Mouse (Mus musculus) embryonic facial prominence, embryonic 10.5 days (tissue): ENCODE measurements around the gene Panx1. TPM values are rescaled to one million over a fixed set of nuclear protein-coding genes. Genes with fewer than 3 reads are reported as not detected.

Source experiments
- DNase-seq: peaks from one replicate; pipeline ENCODE4 v3.0.0-alpha.2; 2017; ENCODE audit warnings: low spot score
- H3K27ac ChIP-seq: fragments of 300-500 bp; sonication (generic); replicated peaks from 2 replicates; pipeline ENCODE4 v1.5.1; 2016; ENCODE audit warnings: mild to moderate bottlenecking
- H3K27me3 ChIP-seq: fragments of 300-500 bp; sonication (generic); replicated peaks from 2 replicates; pipeline ENCODE4 v1.6.1; 2016; ENCODE audit warnings: low read depth, mild to moderate bottlenecking; ENCODE audit not compliant: poor library complexity, severe bottlenecking
- H3K36me3 ChIP-seq: fragments of 300-500 bp; sonication (generic); replicated peaks from 2 replicates; pipeline ENCODE4 v1.6.1; 2016; ENCODE audit warnings: mild to moderate bottlenecking, moderate library complexity
- H3K4me1 ChIP-seq: fragments of 300-500 bp; sonication (generic); 2 replicates; pipeline ENCODE4 v1.6.1; 2016
- H3K4me3 ChIP-seq: fragments of 300-500 bp; sonication (generic); 2 replicates; pipeline ENCODE4 v1.5.1; 2016; ENCODE audit warnings: mild to moderate bottlenecking, moderate library complexity
- H3K9me3 ChIP-seq: fragments of 300-500 bp; sonication (generic); 2 replicates; pipeline ENCODE4 v1.6.1; 2016; ENCODE audit warnings: mild to moderate bottlenecking
- WGBS: fragments of 180-500 bp; shearing (Covaris S2); methylation state at CpG from one replicate; pipeline ENCODE4 v1.1.7; 2016; 5-methylcytosine and 5-hydroxymethylcytosine counted together
- polyA plus RNA-seq: library from polyadenylated mRNA; unstranded; fragments of >200 nt; fragmentation: Nextera tagmentation; extraction: Ambion mirVana; gene quantifications from 2 replicates; pipeline ENCODE4 v1.2.1, GENCODE M21; 2016

The Panx1 gene
- polyA plus RNA-seq, 1 experiment from 2014 or later, result 68.7 TPM

DNA sequence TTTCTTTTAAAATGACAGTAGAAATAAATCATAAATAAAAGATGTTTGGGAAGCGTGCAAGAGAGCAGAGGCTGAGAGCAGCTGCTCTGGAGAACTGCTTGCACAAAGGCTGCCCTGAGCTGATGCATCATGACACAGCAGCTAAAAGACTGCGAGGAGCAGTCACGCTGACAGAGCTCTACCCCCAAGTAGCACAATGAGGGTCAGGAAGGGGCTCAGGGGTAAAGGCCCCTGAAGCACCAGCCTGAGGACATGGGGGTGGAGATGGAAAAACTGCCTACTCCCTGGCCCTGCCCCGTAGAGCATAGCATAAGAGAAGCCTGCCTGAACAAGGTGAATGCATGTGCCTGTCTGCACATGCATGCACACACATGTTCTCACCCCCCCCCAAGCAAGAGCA, 8.5 kb downstream of the Panx1 start:
- H3K9me3 ChIP-seq, result no peaks in the 10 kb centered on the region
- peaks cover 32% of the 10 kb centered on the region for H3K36me3 ChIP-seq
- H3K4me3 ChIP-seq, result no peak overlapping the region
- H3K4me1 ChIP-seq, result peaks cover 12% of the 10 kb centered on the region
- H3K27me3 ChIP-seq, result no peaks in the 10 kb centered on the region
- peak; percentile 24 for DNase-seq
- H3K27ac ChIP-seq, result no peak overlapping the region
- WGBS, result 46% methylated on average over 4 of the region's 4 CpGs

DNA sequence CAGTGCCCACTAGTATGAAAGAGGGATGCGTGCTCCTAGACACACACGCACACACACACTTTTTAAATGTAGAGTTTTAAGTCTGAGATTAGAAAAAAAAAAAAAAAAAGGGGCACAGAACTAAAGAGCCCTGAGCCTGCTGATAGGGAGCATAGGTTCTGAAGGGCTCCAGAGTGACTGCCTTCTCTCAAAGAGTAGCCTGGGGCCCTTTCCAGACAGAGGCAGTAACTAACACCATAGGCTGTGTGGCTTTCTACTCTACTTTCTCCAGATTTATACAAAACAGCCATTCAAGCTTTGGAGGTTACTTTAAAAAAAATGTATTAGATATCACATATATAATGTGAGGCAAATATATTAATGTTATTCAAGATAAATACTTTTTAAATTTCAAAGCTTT, 8.9 kb downstream of the Panx1 start:
- Histone ChIP-seq H3K27me3 (no peaks in the 10 kb centered on the region), H3K9me3 (no peaks in the 10 kb centered on the region), H3K36me3 (peaks cover 32% of the 10 kb centered on the region), H3K4me3 (no peak overlapping the region), H3K4me1 (peaks cover 12% of the 10 kb centered on the region), H3K27ac (no peak overlapping the region)
- WGBS, result 97% methylated on average over 2 of the region's 2 CpGs
- DNase-seq, result no peak

DNA sequence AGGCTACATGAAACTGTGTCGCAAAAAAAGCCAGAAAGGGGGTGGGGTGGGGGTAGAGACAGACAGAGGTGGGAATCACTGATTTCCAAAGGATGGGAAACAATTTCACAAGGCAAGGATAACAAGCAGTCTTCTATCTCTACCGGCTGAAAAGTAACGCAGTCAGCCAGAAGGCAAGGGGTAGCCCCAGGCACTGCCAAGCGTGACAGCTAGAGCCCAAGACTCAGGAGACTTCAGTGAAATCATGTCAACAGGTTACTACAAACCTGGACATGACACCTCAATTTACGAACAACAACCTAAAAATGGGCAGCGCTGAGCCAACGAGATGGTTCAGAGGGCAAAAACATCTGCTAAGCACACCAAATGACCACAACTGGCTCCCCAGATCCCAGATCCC, 9.3 kb downstream of the Panx1 start:
- DNase-seq, result no peak
- WGBS, result 84% methylated on average over 7 of the region's 7 CpGs
- Histone ChIP-seq H3K27me3 (no peaks in the 10 kb centered on the region), H3K36me3 (peaks cover 30% of the 10 kb centered on the region), H3K9me3 (no peaks in the 10 kb centered on the region), H3K4me1 (peaks cover 12% of the 10 kb centered on the region), H3K4me3 (no peak overlapping the region), H3K27ac (no peak overlapping the region)

DNA sequence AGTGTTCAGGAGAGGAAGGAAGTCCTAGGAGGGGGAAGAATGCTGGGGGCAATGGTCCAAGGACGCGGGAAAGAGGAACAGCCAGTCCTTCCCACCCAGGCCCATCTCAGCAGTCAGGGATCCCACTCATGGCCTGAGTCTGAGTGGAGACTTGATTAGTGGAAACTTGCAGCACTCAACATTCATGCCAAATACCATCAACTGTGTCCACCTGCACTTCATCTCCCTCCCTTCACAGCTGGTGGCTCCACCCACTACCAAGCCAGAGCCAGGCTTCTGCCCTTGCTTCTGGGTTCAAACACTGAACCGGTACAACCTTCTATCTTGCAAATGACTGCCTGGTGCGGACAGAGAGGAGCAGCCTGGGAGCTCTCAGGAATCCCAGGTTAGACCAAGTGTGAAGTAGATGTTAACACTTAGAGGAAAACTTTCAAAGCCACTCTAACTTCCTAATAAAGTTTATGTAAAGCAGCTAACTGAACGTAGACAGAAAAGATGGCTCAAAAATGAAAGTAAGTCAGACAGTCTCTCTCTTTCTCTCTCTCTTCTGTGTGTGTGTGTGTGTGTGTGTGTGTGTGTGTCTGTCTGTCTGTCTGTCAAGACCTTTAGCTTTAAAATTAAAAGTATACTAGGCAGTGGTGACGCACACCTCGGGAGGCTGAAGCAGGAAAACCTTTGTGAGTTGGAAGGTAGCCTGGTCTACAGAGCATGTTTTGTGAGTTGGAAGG, 10.6 kb downstream of the Panx1 start:
- peaks cover 29% of the 10 kb centered on the region for H3K36me3 ChIP-seq
- H3K4me3 ChIP-seq, result no peak overlapping the region
- peaks cover 10% of the 10 kb centered on the region for H3K4me1 ChIP-seq
- no peaks in the 10 kb centered on the region for H3K27me3 ChIP-seq
- H3K27ac ChIP-seq, result no peak overlapping the region
- no peak for DNase-seq
- WGBS, result 86% methylated on average over 7 of the region's 7 CpGs
- no peaks in the 10 kb centered on the region for H3K9me3 ChIP-seq

DNA sequence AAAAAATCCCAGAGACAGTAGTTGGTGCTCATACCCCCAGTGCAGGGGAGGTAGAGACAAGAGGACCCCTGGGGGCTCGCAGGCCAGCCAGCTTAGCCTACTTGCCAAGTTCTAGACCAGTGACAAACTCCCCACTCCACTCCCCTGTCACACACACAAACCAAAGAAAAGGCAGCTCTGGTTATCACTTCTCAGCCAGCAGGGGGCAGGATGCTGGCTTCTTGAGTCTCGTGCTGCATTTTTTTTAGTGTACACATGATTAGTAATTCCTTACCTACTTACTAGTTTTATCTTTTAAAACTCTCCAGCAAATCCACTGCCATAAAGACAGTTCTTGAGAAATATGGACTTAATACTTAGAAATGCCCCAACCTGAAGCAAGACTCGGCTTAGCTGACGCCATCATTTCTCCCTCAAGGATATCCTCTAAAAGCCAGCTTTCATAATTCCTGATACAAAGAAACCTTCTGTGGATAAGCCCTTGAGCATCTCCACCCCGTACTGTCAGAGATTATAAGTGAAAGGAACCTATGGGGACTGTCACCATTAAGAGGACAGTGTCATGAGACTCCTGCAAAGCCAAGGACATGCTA, 11.6 kb downstream of the Panx1 start:
- peaks cover 27% of the 10 kb centered on the region for H3K36me3 ChIP-seq
- WGBS, result 72% methylated on average over 5 of the region's 5 CpGs
- peaks cover 10% of the 10 kb centered on the region for H3K4me1 ChIP-seq
- H3K27ac ChIP-seq, result no peak overlapping the region
- no peak for DNase-seq
- H3K4me3 ChIP-seq, result no peak overlapping the region
- no peaks in the 10 kb centered on the region for H3K9me3 ChIP-seq
- no peaks in the 10 kb centered on the region for H3K27me3 ChIP-seq

DNA sequence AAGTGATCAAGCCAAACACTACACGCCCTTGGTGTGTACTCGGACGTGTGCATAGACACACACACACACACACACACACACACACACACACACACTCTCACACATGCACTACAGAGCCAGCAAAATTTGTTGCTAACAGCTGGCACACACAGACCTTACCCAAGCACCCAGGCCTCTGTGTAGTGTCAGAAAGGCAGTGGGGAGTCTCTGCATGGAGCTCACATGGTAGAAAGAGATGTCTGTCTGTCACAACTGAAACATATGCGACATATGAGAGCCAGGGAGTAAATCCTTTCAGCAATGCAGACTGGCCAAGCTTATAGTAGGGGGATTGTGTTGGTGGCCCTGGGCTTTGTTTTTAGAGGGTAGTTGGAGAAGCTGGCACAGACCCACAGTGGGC, 12.5 kb downstream of the Panx1 start:
- peaks cover 9% of the 10 kb centered on the region for H3K4me1 ChIP-seq
- H3K27me3 ChIP-seq, result no peaks in the 10 kb centered on the region
- no peak overlapping the region for H3K27ac ChIP-seq
- H3K9me3 ChIP-seq, result no peaks in the 10 kb centered on the region
- 90% methylated on average over 4 of the region's 4 CpGs for WGBS
- H3K36me3 ChIP-seq, result peaks cover 26% of the 10 kb centered on the region
- DNase-seq, result no peak
- no peak overlapping the region for H3K4me3 ChIP-seq

DNA sequence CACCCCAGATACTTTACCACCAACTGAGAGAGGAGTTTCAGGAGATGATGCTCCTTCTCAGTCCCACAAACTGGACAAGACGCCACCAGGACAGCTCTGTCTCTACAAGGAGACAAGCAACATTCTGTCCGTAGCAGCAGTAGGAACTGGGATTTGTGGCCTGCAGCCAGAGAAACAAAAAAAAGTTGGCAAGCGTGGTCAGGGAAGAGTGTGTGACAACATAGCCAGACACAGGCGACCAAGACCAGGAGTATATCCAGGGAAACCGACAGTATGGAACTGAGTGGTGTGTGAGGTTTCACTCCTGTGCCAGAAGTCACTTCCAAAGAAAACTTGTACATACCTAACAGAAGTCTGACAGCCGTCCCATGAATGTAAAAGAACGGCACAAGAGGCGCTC, 14.5 kb downstream of the Panx1 start:
- H3K36me3 ChIP-seq, result peaks cover 44% of the 10 kb centered on the region
- H3K27me3 ChIP-seq, result no peaks in the 10 kb centered on the region
- H3K4me3 ChIP-seq, result no peak overlapping the region
- peaks cover 5% of the 10 kb centered on the region; the same call in 1 of the 2 replicates for H3K9me3 ChIP-seq
- no peaks in the 10 kb centered on the region for H3K4me1 ChIP-seq
- DNase-seq, result no peak
- no peak overlapping the region for H3K27ac ChIP-seq
- WGBS, result 89% methylated on average over 8 of the region's 8 CpGs

DNA sequence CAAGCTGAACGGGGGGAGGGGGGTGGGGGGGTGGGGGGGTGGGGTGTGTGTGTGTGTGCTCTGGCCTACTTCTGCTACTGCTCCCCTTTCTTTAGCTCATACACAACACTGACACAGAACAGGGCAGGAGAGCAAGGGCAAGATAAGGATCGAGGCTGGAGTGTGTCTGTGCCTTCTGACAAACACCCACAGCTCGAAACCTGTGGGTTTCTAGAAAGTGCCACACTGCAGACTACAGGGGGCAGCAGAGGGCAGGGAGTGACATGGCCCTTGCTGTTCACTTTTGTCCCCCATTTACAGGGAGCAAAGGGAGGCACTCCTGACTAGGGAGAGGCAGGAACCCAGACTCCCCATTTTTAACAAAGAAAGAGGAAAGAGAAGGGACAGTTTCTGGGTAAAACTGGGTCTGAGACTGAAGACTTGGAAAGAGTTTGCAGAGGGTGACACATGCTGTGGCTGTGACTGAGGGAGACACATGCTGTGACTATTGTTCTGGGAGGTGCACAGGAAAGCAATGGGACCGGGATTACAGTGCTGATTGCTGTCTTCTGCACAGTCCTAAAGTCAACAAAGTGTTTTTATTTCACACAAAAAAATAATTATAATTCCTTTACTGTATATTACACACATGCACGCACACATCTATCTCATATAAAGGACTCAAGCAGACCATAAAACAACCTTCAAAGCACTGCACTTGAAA, 16.1 kb downstream of the Panx1 start:
- Histone ChIP-seq H3K4me3 (no peak overlapping the region), H3K27ac (no peak overlapping the region)

DNA sequence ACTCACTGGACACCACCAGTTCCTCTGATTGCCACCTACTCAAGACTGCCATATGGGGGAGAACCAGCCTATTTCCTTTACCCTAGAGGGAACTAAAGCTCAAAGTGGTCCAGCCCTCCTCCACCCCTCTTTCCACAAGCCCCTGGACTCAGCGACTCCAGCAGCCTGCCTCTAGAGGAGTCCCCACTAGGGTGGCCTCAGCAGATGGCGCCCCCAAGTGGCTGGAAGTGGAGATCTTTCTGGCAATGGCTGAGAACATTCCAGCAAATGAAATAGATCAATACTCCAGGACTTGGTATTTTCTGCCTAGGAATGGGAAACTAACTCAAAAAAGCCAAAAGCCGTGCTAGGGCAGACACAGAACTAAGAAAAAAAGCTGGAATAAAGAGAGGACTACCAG, 17.6 kb downstream of the Panx1 start:
- Histone ChIP-seq H3K27me3 (no peaks in the 10 kb centered on the region), H3K9me3 (peaks cover 5% of the 10 kb centered on the region; the same call in 1 of the 2 replicates), H3K27ac (no peak overlapping the region), H3K4me3 (no peak overlapping the region), H3K36me3 (peaks cover 47% of the 10 kb centered on the region), H3K4me1 (no peaks in the 10 kb centered on the region)
- DNase-seq, result no peak
- WGBS, result 75% methylated on average over 3 of the region's 3 CpGs

More for the DNA sequence above, 16.1 kb downstream of the Panx1 start:
- peak; percentile 56 for DNase-seq
- Histone ChIP-seq H3K9me3 (peaks cover 5% of the 10 kb centered on the region; the same call in 1 of the 2 replicates), H3K36me3 (peaks cover 47% of the 10 kb centered on the region), H3K27me3 (no peaks in the 10 kb centered on the region), H3K4me1 (no peaks in the 10 kb centered on the region)
- WGBS, result 66% methylated on average over 5 of the region's 5 CpGs

DNA sequence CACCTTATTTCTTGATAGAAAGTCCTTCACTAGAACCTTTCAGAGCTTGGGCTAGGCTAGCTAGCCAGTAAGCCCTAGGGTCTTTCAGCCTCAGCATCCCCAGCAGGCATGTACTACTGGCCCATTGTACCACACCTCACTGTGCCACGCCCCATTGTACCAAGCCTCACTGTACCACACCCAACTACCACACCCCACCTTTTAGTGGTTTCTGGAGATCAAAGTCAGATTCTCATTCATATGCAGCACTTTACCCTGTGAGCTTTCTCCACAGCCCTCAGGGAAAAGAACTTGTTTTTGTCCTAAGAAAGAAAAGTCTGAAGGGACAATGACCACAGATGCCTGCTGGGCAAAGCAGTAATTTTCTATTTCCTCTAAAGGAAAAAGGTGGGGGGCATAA, 22.2 kb downstream of the Panx1 start:
- Histone ChIP-seq H3K27ac (no peak overlapping the region), H3K4me1 (no peaks in the 10 kb centered on the region), H3K9me3 (peaks cover 5% of the 10 kb centered on the region; the same call in 1 of the 2 replicates), H3K36me3 (peaks cover 65% of the 10 kb centered on the region), H3K4me3 (no peak overlapping the region), H3K27me3 (no peaks in the 10 kb centered on the region)
- no peak for DNase-seq
- 91% methylated on average over 1 of the region's 1 CpGs for WGBS

DNA sequence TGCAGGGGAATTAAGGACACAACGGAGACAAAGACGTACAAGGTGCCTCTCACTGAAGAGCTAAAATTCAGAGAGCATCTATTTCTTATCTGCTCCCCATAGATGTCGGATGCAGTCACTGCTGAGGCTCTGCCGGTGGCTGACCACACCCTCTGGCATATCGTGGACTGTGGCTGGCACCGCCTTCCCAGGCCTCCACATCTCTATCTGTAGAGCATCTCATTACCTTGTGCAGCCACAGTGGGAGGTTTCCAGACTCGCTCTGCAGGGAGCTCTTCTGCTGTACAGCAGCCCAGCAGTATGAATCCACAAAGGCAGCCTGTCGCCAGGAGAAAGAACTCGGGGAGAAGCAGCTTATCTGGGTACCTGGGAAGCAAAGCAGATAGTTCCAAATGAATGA, 24.1 kb downstream of the Panx1 start:
- peaks cover 2% of the 10 kb centered on the region; the same call in 1 of the 2 replicates for H3K9me3 ChIP-seq
- WGBS, result 88% methylated on average over 9 of the region's 9 CpGs
- H3K27me3 ChIP-seq, result no peaks in the 10 kb centered on the region
- no peak overlapping the region for H3K4me3 ChIP-seq
- peaks cover 63% of the 10 kb centered on the region for H3K36me3 ChIP-seq
- no peak overlapping the region for H3K27ac ChIP-seq
- no peaks in the 10 kb centered on the region for H3K4me1 ChIP-seq
- no peak for DNase-seq

DNA sequence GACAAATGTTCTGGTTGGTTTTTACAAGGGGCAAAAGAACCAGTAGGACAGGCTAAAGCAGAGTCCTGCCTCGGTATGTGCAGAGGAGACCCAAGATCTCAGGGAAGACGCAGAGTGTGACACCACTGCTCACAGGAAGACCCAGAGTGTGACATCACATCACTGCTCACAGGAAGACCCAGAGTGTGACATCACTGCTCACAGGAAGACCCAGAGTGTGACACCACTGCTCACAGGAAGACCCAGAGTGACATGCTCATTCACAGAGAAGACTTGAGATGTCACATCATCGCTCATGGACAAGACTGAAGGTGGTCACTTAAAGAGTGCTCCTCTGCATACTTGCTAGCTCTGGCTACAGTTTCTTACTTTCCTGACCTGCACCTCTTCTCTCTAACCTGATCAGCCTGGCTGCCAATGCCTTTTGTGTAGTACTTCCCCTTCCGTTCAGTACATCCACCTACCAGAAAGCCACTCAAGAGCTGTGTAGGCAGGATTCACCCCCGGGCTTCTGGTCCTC, 24.7 kb downstream of the Panx1 start:
- Histone ChIP-seq H3K36me3 (peaks cover 60% of the 10 kb centered on the region), H3K27me3 (no peaks in the 10 kb centered on the region), H3K9me3 (no peaks in the 10 kb centered on the region), H3K4me3 (no peak overlapping the region), H3K4me1 (no peaks in the 10 kb centered on the region), H3K27ac (no peak overlapping the region)
- 90% methylated on average over 5 of the region's 5 CpGs for WGBS
- no peak for DNase-seq
